Comparison of ENCODE assay signal across 7 mouse cellular contexts in genomic region chr4:3081953-3082950, GRCm38 (mm10).
DNase-seq lines count a peak whose midpoint lies in the region; ATAC-seq lines count a peak whose summit lies in the region.

No protein-coding gene starts in this region.

- no peak overlapping the region for H3K4me2 ChIP-seq in lung, embryonic 16.5 days (ENCODE audit: low read depth, low read length)
- H3K4me2 ChIP-seq in hindbrain, embryonic 15.5 days: no peak overlapping the region
- no peak overlapping the region for H3K4me2 ChIP-seq in midbrain, embryonic 14.5 days (ENCODE audit: low read length)

- WGBS in lung, embryonic 16.5 days: 76% methylated on average over 3 of the region's 3 CpGs
- 74% methylated on average over 3 of the region's 3 CpGs for WGBS in hindbrain, embryonic 15.5 days
- WGBS in midbrain, embryonic 14.5 days: 82% methylated on average over 3 of the region's 3 CpGs

- no peaks in the 10 kb centered on the region for H3K27me3 ChIP-seq in lung, embryonic 16.5 days (ENCODE audit: control insufficient read depth, insufficient read depth, low read depth, low read length)
- no peaks in the 10 kb centered on the region for H3K27me3 ChIP-seq in hindbrain, embryonic 15.5 days
- no peaks in the 10 kb centered on the region for H3K27me3 ChIP-seq in midbrain, embryonic 14.5 days (ENCODE audit: control insufficient read depth, insufficient read depth, low read length)

- H3K9me3 ChIP-seq in lung, embryonic 16.5 days (ENCODE audit: control insufficient read depth, low read length): peaks cover 57% of the 10 kb centered on the region
- peaks cover 66% of the 10 kb centered on the region for H3K9me3 ChIP-seq in hindbrain, embryonic 15.5 days
- peaks cover 78% of the 10 kb centered on the region for H3K9me3 ChIP-seq in midbrain, embryonic 14.5 days (ENCODE audit: control insufficient read depth, low read length)

- no peak overlapping the region for H3K27ac ChIP-seq in lung, embryonic 16.5 days (ENCODE audit: low read length)
- H3K27ac ChIP-seq in hindbrain, embryonic 15.5 days (replicated peaks): no peak overlapping the region
- H3K27ac ChIP-seq in midbrain, embryonic 14.5 days (replicated peaks; ENCODE audit: low read depth, low read length): no peak overlapping the region

- intact Hi-C loops in left cerebral cortex, postnatal 4 days (cut with DNase I): no loop called here

- H3K36me3 ChIP-seq in lung, embryonic 16.5 days (ENCODE audit: control insufficient read depth, insufficient read depth, low read length): no peaks in the 10 kb centered on the region
- H3K36me3 ChIP-seq in hindbrain, embryonic 15.5 days: no peaks in the 10 kb centered on the region
- H3K36me3 ChIP-seq in midbrain, embryonic 14.5 days (ENCODE audit: control insufficient read depth, insufficient read depth, low read length): no peaks in the 10 kb centered on the region

- no peak for DNase-seq in lung, postnatal 10 days
- no peak for DNase-seq in midbrain, embryonic 14.5 days
- no peak for DNase-seq in left cerebral cortex, postnatal 4 days
- no peak for DNase-seq in frontal cortex, postnatal 14 days (ENCODE audit: low spot score in 2 of 2)

- H3K4me3 ChIP-seq in lung, embryonic 16.5 days (ENCODE audit: low read length): no peak overlapping the region
- H3K4me3 ChIP-seq in hindbrain, embryonic 15.5 days: no peak overlapping the region
- H3K4me3 ChIP-seq in midbrain, embryonic 14.5 days (replicated peaks; ENCODE audit: low read depth, low read length): no peak overlapping the region

- H3K9ac ChIP-seq in lung, embryonic 16.5 days (ENCODE audit: low read length): no peak overlapping the region
- H3K9ac ChIP-seq in hindbrain, embryonic 15.5 days: no peak overlapping the region
- no peak overlapping the region for H3K9ac ChIP-seq in midbrain, embryonic 14.5 days (replicated peaks; ENCODE audit: low read length)

- no peaks in the 10 kb centered on the region for H3K4me1 ChIP-seq in lung, embryonic 16.5 days (replicated peaks; ENCODE audit: control insufficient read depth, insufficient read depth, low read length)
- no peaks in the 10 kb centered on the region for H3K4me1 ChIP-seq in hindbrain, embryonic 15.5 days (replicated peaks)
- no peaks in the 10 kb centered on the region for H3K4me1 ChIP-seq in midbrain, embryonic 14.5 days (ENCODE audit: control insufficient read depth, insufficient read depth, low read length)

- peak; percentile 16 for ATAC-seq in lung, embryonic 16.5 days (ENCODE audit: low read depth)
- ATAC-seq in granulocyte monocyte progenitor cell, adult 5-6 weeks (replicated peaks; ENCODE audit: poor library complexity, severe bottlenecking): peak; percentile 4
- ATAC-seq in hindbrain, embryonic 15.5 days (ENCODE audit: low FRiP score, low read depth): 0 out of 2 replicates have a peak, but pooled peaks have one; percentile 15
- peak; percentile 4; the same call in 1 of the 2 replicates for ATAC-seq in midbrain, embryonic 14.5 days (ENCODE audit: low FRiP score, low TSS enrichment)
